Mouse (Mus musculus): Measurements from ENCODE around the gene Gm10295.

DNA sequence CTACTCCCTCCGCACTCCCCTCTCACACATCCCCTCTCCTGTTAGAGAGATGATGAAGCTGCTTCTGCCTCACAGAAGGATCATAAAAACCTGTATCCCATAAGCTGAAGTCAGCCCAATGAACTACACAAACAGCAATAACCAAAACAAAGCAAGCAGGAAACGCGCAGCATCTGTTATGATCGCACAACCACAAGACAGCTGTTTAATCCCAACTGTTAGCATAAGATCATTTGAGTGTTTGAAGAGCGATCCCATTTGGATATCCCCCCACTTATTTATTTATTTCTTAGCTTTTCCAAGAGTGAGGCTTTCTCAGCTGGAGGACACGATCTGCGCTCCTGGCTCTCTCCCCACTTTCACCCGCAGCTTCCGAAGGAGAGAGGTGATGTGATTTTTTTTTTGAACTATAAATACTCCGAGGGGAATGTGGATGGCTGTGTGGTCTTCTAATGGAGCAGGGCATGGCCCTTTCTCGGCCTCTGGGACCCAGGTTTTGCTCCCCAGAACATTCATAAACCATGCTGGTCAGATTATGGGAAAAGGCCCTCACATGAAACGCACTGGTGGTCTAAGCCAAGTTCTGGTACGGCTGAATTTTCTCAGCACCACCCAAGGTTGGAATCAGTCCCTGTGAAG is 17.4 kb upstream of the Gm10295 start:
- no peak for TF ChIP-seq CTCF (IDR thresholded peaks at IDR 0.05; ENCODE audit: control insufficient read depth, insufficient read depth, insufficient replicate concordance, low read depth, low read length)
- TF ChIP-seq POLR2A (IDR thresholded peaks at IDR 0.05; ENCODE audit: control insufficient read depth, low read depth, low read length), result no peak
